Mouse (Mus musculus): Measurements from ENCODE around the gene Lrch3. TPM values are rescaled to one million over a fixed set of nuclear protein-coding genes. Genes with fewer than 3 reads are reported as not detected.
A peak's percentile ranks its signal among the peaks of the same experiment; 100 is the strongest.
"Not testable (repeated sequence)": the region's sequence is repeated elsewhere in the genome, so short reads cannot be mapped to it uniquely, and the experiment has no call there.

Gene Lrch3
- polyA plus RNA-seq, 1 experiment: 9.0 TPM

DNA sequence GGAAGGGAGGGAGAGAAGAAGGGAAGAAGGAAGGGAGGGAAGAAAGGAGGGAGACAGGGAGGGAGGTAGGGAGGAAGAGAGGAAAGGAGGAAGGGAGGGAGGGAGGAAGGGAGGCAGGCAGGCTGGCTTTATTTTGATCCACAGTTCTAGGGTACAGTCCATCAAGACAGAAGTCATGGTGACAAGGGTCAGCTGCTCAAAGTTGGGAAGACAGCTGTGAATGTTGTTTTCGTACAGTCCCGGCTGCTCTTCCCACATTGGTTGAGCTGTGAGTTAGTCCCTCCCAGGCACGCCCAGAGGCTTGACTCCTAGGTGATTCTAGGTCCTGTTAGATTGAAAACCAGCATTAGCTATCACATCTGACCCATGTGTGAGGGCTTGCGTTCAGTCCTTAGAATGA is 25.8 kb downstream of the Lrch3 start:
- TF ChIP-seq MYOG (IDR thresholded peaks at IDR 0.05; ENCODE audit: control insufficient read depth in 1 of 3, insufficient read depth in 1 of 3, insufficient read length in 2 of 3, low read depth in 2 of 3) (peak in 1 of 3 experiments; percentile 47), MYOD1 (IDR thresholded peaks at IDR 0.05; ENCODE audit: control insufficient read depth in 1 of 3, insufficient read length in 2 of 3, low read depth in 2 of 3) (peak; percentile 5 to 57 (median 10))
- Histone ChIP-seq H3K79me2 (ENCODE audit: control insufficient read depth, insufficient read depth) (peaks cover 64% of the 10 kb centered on the region), H3K4me2 (ENCODE audit: low read depth) (peak overlapping the region; percentile 49)
- not testable (repeated sequence) for H3ac ChIP-seq (ENCODE audit: control insufficient read depth, insufficient read length); H3K4me3 ChIP-seq; H3K36me3 ChIP-seq (ENCODE audit: control insufficient read depth, insufficient read depth); H3K27me3 ChIP-seq (ENCODE audit: control insufficient read depth, insufficient read depth, insufficient read length)

- H3K79me2 ChIP-seq (ENCODE audit: control insufficient read depth, insufficient read depth): peaks cover 67% of the 10 kb centered on the region
- H3K27me3 ChIP-seq (ENCODE audit: control insufficient read depth, insufficient read depth, insufficient read length); H3K4me3 ChIP-seq; H3K4me2 ChIP-seq (ENCODE audit: low read depth); H3ac ChIP-seq (ENCODE audit: control insufficient read depth, insufficient read length); H3K36me3 ChIP-seq (ENCODE audit: control insufficient read depth, insufficient read depth): not testable (repeated sequence)
Measured at GRCm38 (mm10) chr16:32941226-32941625, 27.3 kb downstream of the Lrch3 start.

DNA sequence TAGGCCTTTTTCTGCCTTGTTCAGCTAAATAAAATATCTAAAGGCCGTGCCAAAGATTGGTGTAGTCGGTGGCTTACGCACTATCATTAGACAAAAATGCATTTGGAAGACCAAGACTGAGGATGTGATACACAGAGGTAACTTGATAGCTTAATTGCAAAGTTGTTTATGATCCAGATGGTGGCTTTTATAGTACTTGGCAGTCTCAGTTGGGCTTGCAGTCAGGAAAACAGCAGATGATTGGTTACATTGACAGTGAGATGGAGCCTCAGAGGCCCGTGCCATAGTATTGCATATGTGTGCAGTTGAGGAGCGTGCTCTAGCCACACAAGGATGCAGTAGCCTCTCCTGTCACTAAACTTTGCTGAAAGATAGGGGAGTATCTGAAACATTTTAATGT is 28.8 kb downstream of the Lrch3 start:
- Histone ChIP-seq H3K27me3 (ENCODE audit: control insufficient read depth, insufficient read depth, insufficient read length) (no peaks in the 10 kb centered on the region), H3ac (ENCODE audit: control insufficient read depth, insufficient read length) (no peak overlapping the region), H3K79me2 (ENCODE audit: control insufficient read depth, insufficient read depth) (peaks cover 65% of the 10 kb centered on the region), H3K4me2 (ENCODE audit: low read depth) (peak overlapping the region; percentile 18), H3K4me3 (no peak overlapping the region), H3K36me3 (ENCODE audit: control insufficient read depth, insufficient read depth) (no peaks in the 10 kb centered on the region)
- TF ChIP-seq POLR2AphosphoS2 (IDR thresholded peaks at IDR 0.05; ENCODE audit: insufficient read length, low read depth): no peak
- TF ChIP-seq MYOG (IDR thresholded peaks at IDR 0.05; ENCODE audit: control insufficient read depth in 1 of 3, insufficient read depth in 1 of 3, insufficient read length in 2 of 3, low read depth in 2 of 3): no peak
- no peak for TF ChIP-seq MYOD1 (IDR thresholded peaks at IDR 0.05; ENCODE audit: control insufficient read depth in 1 of 3, insufficient read length in 2 of 3, low read depth in 2 of 3)
- TF ChIP-seq SRF (IDR thresholded peaks at IDR 0.05; ENCODE audit: control insufficient read depth, insufficient read length, low read depth): no peak
- TF ChIP-seq MAX (IDR thresholded peaks at IDR 0.05; ENCODE audit: low read depth): no peak
- no peak for TF ChIP-seq POLR2A (IDR thresholded peaks at IDR 0.05; ENCODE audit: insufficient read length, low read depth)
- no peak for TF ChIP-seq TCF12 (IDR thresholded peaks at IDR 0.05; ENCODE audit: insufficient read depth, poor library complexity, severe bottlenecking)
- no peak for TF ChIP-seq REST (IDR thresholded peaks at IDR 0.05; ENCODE audit: insufficient read depth, insufficient read length)
- no peak for TF ChIP-seq TCF3 (IDR thresholded peaks at IDR 0.05; ENCODE audit: insufficient read length, low read depth)
- TF ChIP-seq E2F4 (IDR thresholded peaks at IDR 0.05; ENCODE audit: insufficient read depth): no peak
- TF ChIP-seq CEBPB (IDR thresholded peaks at IDR 0.05; ENCODE audit: insufficient read depth, poor library complexity, severe bottlenecking): no peak
- TF ChIP-seq USF1 (IDR thresholded peaks at IDR 0.05; ENCODE audit: low read depth): no peak

DNA sequence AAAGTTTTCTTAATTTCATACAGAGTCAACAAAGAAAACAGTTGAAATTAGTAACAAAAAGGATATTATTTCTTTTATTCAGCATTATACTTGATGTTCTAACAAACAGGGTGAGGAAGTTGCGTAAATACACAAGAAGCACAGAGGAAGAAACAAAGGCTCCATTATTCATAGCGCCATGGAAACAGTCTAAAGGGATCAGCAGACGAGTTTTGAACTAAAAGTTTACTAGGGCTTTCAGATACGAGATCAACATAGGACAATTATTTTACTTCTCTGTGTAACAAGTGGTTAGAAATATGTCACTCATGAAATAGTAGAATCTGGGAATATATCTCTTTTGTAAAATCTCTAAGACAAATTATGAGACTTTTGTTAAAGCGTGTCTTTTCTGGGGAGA is 31.5 kb downstream of the Lrch3 start:
- no peaks in the 10 kb centered on the region for H3K27me3 ChIP-seq (ENCODE audit: control insufficient read depth, insufficient read depth, insufficient read length)
- no peak for TF ChIP-seq POLR2A (IDR thresholded peaks at IDR 0.05; ENCODE audit: insufficient read length, low read depth)
- TF ChIP-seq CEBPB (IDR thresholded peaks at IDR 0.05; ENCODE audit: insufficient read depth, poor library complexity, severe bottlenecking): no peak
- TF ChIP-seq E2F4 (IDR thresholded peaks at IDR 0.05; ENCODE audit: insufficient read depth): no peak
- no peak for TF ChIP-seq TCF12 (IDR thresholded peaks at IDR 0.05; ENCODE audit: insufficient read depth, poor library complexity, severe bottlenecking)
- no peak for TF ChIP-seq MYOG (IDR thresholded peaks at IDR 0.05; ENCODE audit: control insufficient read depth in 1 of 3, insufficient read depth in 1 of 3, insufficient read length in 2 of 3, low read depth in 2 of 3)
- peaks cover 62% of the 10 kb centered on the region for H3K79me2 ChIP-seq (ENCODE audit: control insufficient read depth, insufficient read depth)
- no peaks in the 10 kb centered on the region for H3K36me3 ChIP-seq (ENCODE audit: control insufficient read depth, insufficient read depth)
- no peak overlapping the region for H3K4me2 ChIP-seq (ENCODE audit: low read depth)
- H3K4me3 ChIP-seq: no peak overlapping the region
- H3ac ChIP-seq (ENCODE audit: control insufficient read depth, insufficient read length): no peak overlapping the region

- Histone ChIP-seq H3K4me2 (ENCODE audit: low read depth) (no peak overlapping the region), H3K4me3 (no peak overlapping the region), H3K79me2 (ENCODE audit: control insufficient read depth, insufficient read depth) (peaks cover 52% of the 10 kb centered on the region), H3K27me3 (ENCODE audit: control insufficient read depth, insufficient read depth, insufficient read length) (no peaks in the 10 kb centered on the region), H3K36me3 (ENCODE audit: control insufficient read depth, insufficient read depth) (no peaks in the 10 kb centered on the region), H3ac (ENCODE audit: control insufficient read depth, insufficient read length) (no peak overlapping the region)
- TF ChIP-seq MAX (IDR thresholded peaks at IDR 0.05; ENCODE audit: low read depth) (no peak), CEBPB (IDR thresholded peaks at IDR 0.05; ENCODE audit: insufficient read depth, poor library complexity, severe bottlenecking) (no peak), E2F4 (IDR thresholded peaks at IDR 0.05; ENCODE audit: insufficient read depth) (no peak), MYOG (IDR thresholded peaks at IDR 0.05; ENCODE audit: control insufficient read depth in 1 of 3, insufficient read depth in 1 of 3, insufficient read length in 2 of 3, low read depth in 2 of 3) (no peak), POLR2AphosphoS2 (IDR thresholded peaks at IDR 0.05; ENCODE audit: insufficient read length, low read depth) (no peak), SRF (IDR thresholded peaks at IDR 0.05; ENCODE audit: control insufficient read depth, insufficient read length, low read depth) (no peak), TCF3 (IDR thresholded peaks at IDR 0.05; ENCODE audit: insufficient read length, low read depth) (no peak), POLR2A (IDR thresholded peaks at IDR 0.05; ENCODE audit: insufficient read length, low read depth) (no peak), REST (IDR thresholded peaks at IDR 0.05; ENCODE audit: insufficient read depth, insufficient read length) (no peak), MYOD1 (IDR thresholded peaks at IDR 0.05; ENCODE audit: control insufficient read depth in 1 of 3, insufficient read length in 2 of 3, low read depth in 2 of 3) (no peak), TCF12 (IDR thresholded peaks at IDR 0.05; ENCODE audit: insufficient read depth, poor library complexity, severe bottlenecking) (no peak), USF1 (IDR thresholded peaks at IDR 0.05; ENCODE audit: low read depth) (no peak)
Measured at GRCm38 (mm10) chr16:32948016-32948415, 34.1 kb downstream of the Lrch3 start.
